Mouse (Mus musculus) ES-Bruce4 (cell line): Measurements from ENCODE around the gene Cfi. TPM values are rescaled to one million over a fixed set of nuclear protein-coding genes. Genes with fewer than 3 reads are reported as not detected.

ENCODE experiments used
- H3K27ac ChIP-seq: 2 replicates; pipeline ENCODE4 v1.5.1; 2012; ENCODE audit warnings: low read length, inconsistent platforms; ENCODE audit not compliant: insufficient read depth
- H3K27me3 ChIP-seq: 2 replicates; pipeline ENCODE4 v1.6.1; 2012; ENCODE audit warnings: mild to moderate bottlenecking, low read length, inconsistent platforms; ENCODE audit not compliant: control insufficient read depth, poor library complexity, insufficient read depth, severe bottlenecking
- H3K36me3 ChIP-seq: 2 replicates; pipeline ENCODE4 v1.6.1; 2012; ENCODE audit warnings: inconsistent platforms, mild to moderate bottlenecking, low read length, moderate library complexity; ENCODE audit not compliant: control insufficient read depth, poor library complexity, insufficient read depth, severe bottlenecking
- H3K4me1 ChIP-seq: one replicate; pipeline ENCODE4 v1.8.1; 2011; ENCODE audit warnings: low read length; ENCODE audit not compliant: control insufficient read depth, insufficient read depth
- H3K4me3 ChIP-seq: 2 replicates; pipeline ENCODE4 v1.5.1; 2011; ENCODE audit warnings: low read depth, mild to moderate bottlenecking, low read length
- H3K9ac ChIP-seq: 2 replicates; pipeline ENCODE4 v1.6.1; 2012; ENCODE audit warnings: low read depth, mild to moderate bottlenecking, inconsistent platforms; ENCODE audit not compliant: poor library complexity, severe bottlenecking
- H3K9me3 ChIP-seq: replicated peaks from 2 replicates; pipeline ENCODE4 v1.6.1; 2012; ENCODE audit warnings: mild to moderate bottlenecking, low read length, inconsistent platforms; ENCODE audit not compliant: control insufficient read depth, poor library complexity, insufficient read depth, severe bottlenecking
- CTCF ChIP-seq: IDR thresholded peaks from one replicate; pipeline ENCODE4 v1.8.1; 2011; ENCODE audit warnings: low read depth, low read length
- EP300 ChIP-seq: IDR thresholded peaks from 2 replicates; pipeline ENCODE4 v1.6.1; 2011; ENCODE audit warnings: low read depth, low read length; ENCODE audit not compliant: insufficient read depth
- POLR2A ChIP-seq: IDR thresholded peaks from one replicate; pipeline ENCODE4 v1.8.1; 2011; ENCODE audit warnings: low read length; ENCODE audit not compliant: insufficient read depth
- polyA plus RNA-seq: library from polyadenylated mRNA; stranded (reverse); fragments of >200 nt; gene quantifications from 2 replicates; pipeline ENCODE4 v1.2.4, GENCODE M21; 2011; ENCODE audit warnings: low read depth; ENCODE audit not compliant: missing spikeins, insufficient read depth, insufficient read length

Cfi gene
- polyA plus RNA-seq, 1 experiment, result not detected

GRCm38 (mm10) chr3:129820847-129821246 is 14.8 kb upstream of the Cfi start:
- no peak overlapping the region for H3K27ac ChIP-seq
- H3K4me1 ChIP-seq, result no peaks in the 10 kb centered on the region
- H3K36me3 ChIP-seq, result peaks cover 21% of the 10 kb centered on the region
- no peak for TF ChIP-seq EP300
- TF ChIP-seq POLR2A, result no peak
- no peak for TF ChIP-seq CTCF
- no peak overlapping the region for H3K4me3 ChIP-seq
- H3K27me3 ChIP-seq, result no peaks in the 10 kb centered on the region
- no peaks in the 10 kb centered on the region for H3K9me3 ChIP-seq
- no peak overlapping the region for H3K9ac ChIP-seq

- Histone ChIP-seq H3K9me3 (no peaks in the 10 kb centered on the region), H3K36me3 (peaks cover 28% of the 10 kb centered on the region)
Measured at GRCm38 (mm10) chr3:129821736-129822135, 13.9 kb upstream of the Cfi start.

GRCm38 (mm10) chr3:129822206-129822775 is 13.4 kb upstream of the Cfi start, which contains the start of gene Rrh:
TSS of gene Rrh (minus strand) at chr3:129822587.
- no peak for TF ChIP-seq EP300
- no peak for TF ChIP-seq CTCF
- no peaks in the 10 kb centered on the region for H3K9me3 ChIP-seq
- no peak within 1 kb of the TSS for H3K9ac ChIP-seq
- no peak within 1 kb of the TSS for H3K27ac ChIP-seq
- no peak within 1 kb of the TSS for H3K4me3 ChIP-seq
- peaks cover 31% of the 10 kb centered on the region for H3K36me3 ChIP-seq
- no peaks in the 10 kb centered on the region for H3K27me3 ChIP-seq
- H3K4me1 ChIP-seq, result no peaks in the 10 kb centered on the region

More at GRCm38 (mm10) chr3:129821736-129822135, 13.9 kb upstream of the Cfi start:
- no peak overlapping the region for H3K27ac ChIP-seq
- H3K4me1 ChIP-seq, result no peaks in the 10 kb centered on the region
- no peak overlapping the region for H3K9ac ChIP-seq
- H3K4me3 ChIP-seq, result no peak overlapping the region
- H3K27me3 ChIP-seq, result no peaks in the 10 kb centered on the region
- TF ChIP-seq EP300 (no peak), POLR2A (no peak), CTCF (no peak)

- H3K27ac ChIP-seq, result no peak overlapping the region
- no peaks in the 10 kb centered on the region for H3K4me1 ChIP-seq
- H3K9ac ChIP-seq, result no peak overlapping the region
- peaks cover 39% of the 10 kb centered on the region for H3K36me3 ChIP-seq
- H3K4me3 ChIP-seq, result no peak overlapping the region
- no peak for TF ChIP-seq EP300
- no peaks in the 10 kb centered on the region for H3K27me3 ChIP-seq
- H3K9me3 ChIP-seq, result no peaks in the 10 kb centered on the region
Measured at GRCm38 (mm10) chr3:129823293-129823692, 12.4 kb upstream of the Cfi start.

GRCm38 (mm10) chr3:129824146-129824545 is 11.5 kb upstream of the Cfi start:
- no peak for TF ChIP-seq POLR2A
- no peak for TF ChIP-seq EP300
- no peak for TF ChIP-seq CTCF
- Histone ChIP-seq H3K27me3 (no peaks in the 10 kb centered on the region), H3K36me3 (peaks cover 46% of the 10 kb centered on the region)

GRCm38 (mm10) chr3:129824891-129825290 is 10.8 kb upstream of the Cfi start:
- peaks cover 49% of the 10 kb centered on the region for H3K36me3 ChIP-seq
- no peak for TF ChIP-seq POLR2A
- TF ChIP-seq CTCF, result no peak
- TF ChIP-seq EP300, result no peak
- no peaks in the 10 kb centered on the region for H3K4me1 ChIP-seq
- no peak overlapping the region for H3K4me3 ChIP-seq
- H3K27me3 ChIP-seq, result no peaks in the 10 kb centered on the region
- H3K9me3 ChIP-seq, result no peaks in the 10 kb centered on the region
- no peak overlapping the region for H3K27ac ChIP-seq
- no peak overlapping the region for H3K9ac ChIP-seq

More at GRCm38 (mm10) chr3:129824146-129824545, 11.5 kb upstream of the Cfi start:
- H3K9ac ChIP-seq, result no peak overlapping the region
- no peak overlapping the region for H3K4me3 ChIP-seq
- no peaks in the 10 kb centered on the region for H3K9me3 ChIP-seq
- no peaks in the 10 kb centered on the region for H3K4me1 ChIP-seq
- no peak overlapping the region for H3K27ac ChIP-seq
